Mouse (Mus musculus) lung, postnatal 10 days (tissue): Measurements from ENCODE around the gene Mmgt2.

Source experiments
- DNase-seq: peaks from one replicate; pipeline ENCODE4 v3.0.0; 2021

Mmgt2 gene

GRCm38 (mm10) chr11:62708252-62708651, 59.8 kb downstream of the Mmgt2 start:
- no peak for DNase-seq

- DNase-seq = no peak
Observed at GRCm38 (mm10) chr11:62710657-62711056, 62.2 kb downstream of the Mmgt2 start.
